Mouse (Mus musculus): Measurements from ENCODE around the gene Tenm3.

Tenm3 gene

DNA sequence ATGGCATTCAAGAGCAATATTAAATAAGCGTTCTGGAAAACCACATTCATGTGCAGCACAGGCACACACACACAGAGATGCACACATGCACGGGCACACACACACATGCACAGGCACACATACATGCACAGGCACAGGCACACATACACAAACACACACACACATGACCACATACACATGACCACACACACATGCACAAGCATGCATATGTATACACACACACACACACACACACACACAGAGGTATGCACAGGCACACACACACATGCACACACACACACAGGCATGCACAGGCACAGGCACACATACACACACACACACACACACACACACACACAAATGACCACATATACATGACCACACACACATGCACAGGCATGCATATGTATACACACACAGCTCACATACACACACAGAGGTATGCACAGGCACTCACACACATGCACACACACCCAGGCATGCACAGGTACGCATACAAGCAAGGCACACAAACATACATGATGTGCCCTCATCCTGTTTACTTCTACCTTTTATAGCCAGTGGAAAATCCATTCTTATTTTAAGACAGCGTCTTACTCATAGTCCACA lies 321.1 kb downstream of the Tenm3 start:
- no peak for DNase-seq (ENCODE audit: low spot score in 2 of 2)

GRCm38 (mm10) chr8:48522004-48522403 lies 321.7 kb downstream of the Tenm3 start:
- DNase-seq (ENCODE audit: low spot score in 2 of 2): no peak

DNA sequence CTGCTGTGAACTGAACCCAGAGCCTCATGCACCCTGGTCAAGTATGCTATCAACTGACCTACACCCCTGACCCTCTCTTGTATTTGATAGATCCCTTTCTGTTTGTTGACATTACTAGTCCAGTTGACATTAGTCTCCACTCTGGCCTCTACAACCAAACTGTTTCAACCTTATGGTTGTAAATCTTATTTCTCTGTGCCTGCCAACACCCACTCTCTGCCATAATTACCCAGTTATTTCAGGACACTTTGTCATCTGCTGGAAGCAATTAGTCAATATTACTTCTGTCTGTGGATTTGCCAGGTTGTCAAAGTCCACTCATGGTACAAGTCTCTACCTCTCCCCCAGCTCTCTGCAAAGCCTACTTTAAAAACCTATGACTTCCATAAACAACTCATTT lies 326.3 kb downstream of the Tenm3 start:
- DNase-seq (ENCODE audit: low spot score in 2 of 2): no peak

- no peak for DNase-seq (ENCODE audit: low spot score in 2 of 2)
Measured at GRCm38 (mm10) chr8:48514230-48514629, 329.5 kb downstream of the Tenm3 start.

- no peak for DNase-seq (ENCODE audit: low spot score in 2 of 2)
Measured at GRCm38 (mm10) chr8:48513801-48514200, 329.9 kb downstream of the Tenm3 start.

DNA sequence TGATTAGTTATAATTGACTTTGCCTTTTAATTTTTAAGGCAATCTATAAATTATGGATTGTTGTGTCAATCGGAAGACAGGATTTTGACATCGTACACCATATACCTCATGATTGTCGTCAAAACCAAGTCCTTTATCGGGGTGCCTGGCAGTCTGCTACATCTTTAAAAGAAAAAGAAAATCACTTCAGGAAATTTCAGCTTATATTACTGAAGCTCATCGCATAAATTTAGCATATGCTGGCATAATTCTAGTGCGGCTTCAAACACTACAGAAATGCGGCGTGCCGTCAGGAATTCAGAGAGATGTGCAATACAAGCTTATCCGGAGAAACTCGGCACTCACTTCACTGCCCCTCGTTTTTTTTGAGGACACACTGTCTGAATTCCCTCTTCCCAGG lies 332.2 kb downstream of the Tenm3 start:
- no peak for DNase-seq (ENCODE audit: low spot score in 2 of 2)

DNA sequence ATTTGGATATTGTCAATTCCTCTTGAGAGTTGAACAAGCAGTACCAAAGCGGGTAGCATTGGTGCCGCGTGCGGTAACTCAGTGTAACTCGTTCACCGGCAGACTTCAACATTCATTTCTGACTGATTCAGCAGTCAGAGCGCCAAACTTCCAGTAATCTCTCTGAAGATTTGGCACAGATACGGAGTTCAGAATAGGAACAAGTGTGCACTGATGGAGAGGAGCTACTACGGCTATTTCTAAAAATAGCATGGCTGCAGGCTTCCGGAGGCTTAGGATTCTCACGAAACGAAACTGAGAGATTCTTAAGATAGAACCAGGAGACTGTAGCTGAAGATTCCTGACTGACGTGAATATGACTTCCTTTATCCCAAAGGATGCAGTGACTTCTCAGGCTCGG lies 332.6 kb downstream of the Tenm3 start:
- DNase-seq (ENCODE audit: low spot score in 2 of 2): peak; percentile 58 to 80

GRCm38 (mm10) chr8:48508641-48509599 lies 334.8 kb downstream of the Tenm3 start:
- DNase-seq (ENCODE audit: low spot score in 2 of 2): no peak

DNA sequence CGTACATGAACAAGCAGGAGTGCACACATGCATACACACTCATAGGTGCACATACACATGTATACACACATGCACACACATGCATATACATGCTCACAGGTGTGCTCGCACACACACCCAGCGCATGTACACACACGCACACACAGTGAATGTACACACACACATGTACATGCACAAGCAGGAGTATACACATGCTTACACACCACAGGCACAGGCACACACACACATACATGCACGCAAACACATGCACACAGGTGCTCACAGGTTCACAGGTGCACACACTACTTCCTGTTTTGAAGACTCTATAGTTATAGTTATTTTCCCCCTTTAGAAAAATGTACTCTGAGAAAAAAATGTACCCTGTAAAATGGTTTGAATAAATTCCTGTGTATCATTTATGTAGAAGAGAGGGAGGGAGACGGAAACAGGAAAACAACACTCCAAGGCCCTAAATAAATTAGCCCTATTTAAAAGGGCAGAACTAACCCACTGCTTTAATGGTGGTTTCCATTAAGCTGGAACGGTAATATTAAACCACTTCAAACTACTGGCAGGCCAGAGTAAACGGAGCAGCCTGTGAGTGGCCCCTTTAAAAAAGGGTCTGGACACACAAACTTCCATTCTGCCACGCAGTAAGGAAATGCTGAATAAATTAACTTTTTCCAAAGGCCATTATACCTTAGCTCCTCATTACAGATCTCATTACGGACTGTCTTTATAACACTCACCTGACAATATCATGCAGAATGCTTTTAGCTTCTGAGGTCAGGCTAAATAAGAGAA lies 335.8 kb downstream of the Tenm3 start:
- no peak for DNase-seq (ENCODE audit: low spot score in 2 of 2)

DNA sequence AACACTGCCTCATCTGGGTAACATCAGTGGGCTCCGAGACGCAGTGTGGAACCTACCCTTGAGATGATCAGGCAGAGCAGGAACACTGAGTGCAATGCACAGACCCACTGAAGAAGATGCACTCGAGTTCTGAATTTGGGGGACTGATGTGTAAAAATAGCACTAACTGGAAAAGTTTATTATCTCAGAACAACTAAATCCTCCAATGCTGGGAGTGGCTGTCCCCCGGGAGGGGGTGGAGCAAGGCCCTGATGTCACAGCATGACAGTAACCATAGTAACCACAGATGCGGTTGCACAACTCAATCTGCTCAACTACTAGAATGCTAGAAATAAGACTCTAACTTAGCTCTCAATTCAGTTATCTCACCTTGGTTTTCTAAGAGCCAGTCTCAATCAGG lies 351.3 kb downstream of the Tenm3 start:
- peak; percentile 31 to 39 for DNase-seq (ENCODE audit: low spot score in 2 of 2)

- DNase-seq (ENCODE audit: low spot score in 2 of 2): peak; percentile 18 to 27
Measured at GRCm38 (mm10) chr8:48490635-48491165, 353.1 kb downstream of the Tenm3 start.

GRCm38 (mm10) chr8:48489936-48490634 lies 353.7 kb downstream of the Tenm3 start:
- peak; percentile 40 to 46 for DNase-seq (ENCODE audit: low spot score in 2 of 2)

- peak in 1 of 2 experiments; percentile 8 for DNase-seq (ENCODE audit: low spot score in 2 of 2)
Measured at GRCm38 (mm10) chr8:48489417-48489816, 354.3 kb downstream of the Tenm3 start.

DNA sequence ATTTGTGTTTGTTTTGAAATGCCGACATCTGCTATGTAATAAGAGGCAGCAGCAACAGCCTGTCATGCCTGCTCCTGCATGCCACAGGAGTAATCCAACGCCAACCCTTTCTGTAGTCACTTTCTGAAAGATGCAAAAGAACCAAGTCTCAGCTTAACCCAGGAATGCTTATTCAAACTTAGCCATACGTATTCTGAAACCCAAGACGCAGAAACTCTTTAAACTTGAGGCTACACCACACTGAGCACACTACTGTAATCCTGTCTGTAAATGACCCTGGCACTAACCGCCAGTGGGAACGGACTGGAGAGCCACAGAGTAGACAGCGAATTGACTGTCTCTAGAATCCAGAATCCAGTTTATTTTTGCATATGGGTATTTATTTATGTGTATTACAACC lies 354.9 kb downstream of the Tenm3 start:
- DNase-seq (ENCODE audit: low spot score in 2 of 2): peak; percentile 15 to 30

DNA sequence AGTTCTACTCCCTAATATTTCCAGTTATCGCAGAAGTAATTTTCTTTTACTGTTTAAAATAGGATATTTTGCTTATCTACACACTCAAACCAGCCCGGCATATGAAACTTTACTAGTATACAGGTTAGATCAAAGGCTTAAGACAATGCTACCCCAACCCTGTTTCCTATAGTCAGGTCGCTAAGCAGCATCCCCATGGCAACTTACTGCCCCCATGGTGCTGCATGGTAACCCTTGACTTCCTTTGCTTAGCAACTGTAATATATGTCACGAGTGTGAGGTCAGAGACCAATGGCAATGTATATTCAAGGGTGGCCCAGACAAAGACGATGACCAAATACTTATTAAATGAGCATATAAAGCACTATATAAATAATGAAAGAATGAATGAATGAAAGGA lies 359.6 kb downstream of the Tenm3 start:
- DNase-seq (ENCODE audit: low spot score in 2 of 2): no peak

DNA sequence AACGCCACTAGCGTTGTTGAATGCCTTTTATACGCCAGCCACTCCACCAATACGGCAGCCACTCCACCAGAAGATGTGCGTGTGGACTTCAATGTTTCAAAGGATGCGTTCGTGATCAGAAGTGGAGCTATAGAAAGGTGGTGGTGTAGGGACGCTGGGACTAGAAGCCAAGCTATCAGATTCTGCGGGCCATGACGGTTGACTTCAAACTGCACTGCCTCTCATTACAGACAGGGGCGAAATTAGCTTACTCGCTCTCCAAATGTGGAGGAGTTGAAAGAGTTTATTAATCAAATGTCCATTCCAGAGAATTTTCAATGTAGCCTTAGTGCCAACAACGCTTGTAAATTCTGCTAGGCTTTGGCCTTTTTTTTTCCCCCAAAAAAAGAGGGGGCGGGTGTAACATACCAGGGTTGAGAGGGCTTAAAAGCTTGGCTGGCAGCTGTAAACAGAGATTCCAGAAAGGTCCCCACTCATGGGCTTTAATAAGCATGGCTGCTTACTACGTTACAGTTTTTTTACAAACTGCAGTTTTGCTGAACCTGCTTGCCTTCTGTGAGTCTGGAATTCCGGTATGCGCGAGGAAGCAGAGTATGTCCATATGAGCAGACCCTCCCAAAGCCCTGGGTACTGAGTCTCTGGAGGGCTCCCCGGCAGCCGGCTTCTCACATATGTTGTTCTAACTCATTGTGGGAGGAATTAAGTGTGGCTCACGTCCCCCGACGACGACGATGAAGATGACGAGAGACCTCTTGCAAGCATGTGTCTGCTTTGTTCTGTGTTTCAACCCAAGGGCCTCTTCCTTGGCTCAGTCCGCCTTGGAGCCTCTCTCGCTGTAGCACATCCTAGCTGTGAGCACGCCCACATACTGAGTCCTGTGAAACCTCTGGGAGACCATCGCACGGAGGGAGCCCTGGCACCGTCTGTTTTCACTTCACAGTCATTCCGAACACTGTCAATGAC lies 361.8 kb downstream of the Tenm3 start:
- peak in 1 of 2 experiments; percentile 43 for DNase-seq (ENCODE audit: low spot score in 2 of 2)

- DNase-seq (ENCODE audit: low spot score in 2 of 2): no peak
Measured at GRCm38 (mm10) chr8:48477371-48477935, 366.3 kb downstream of the Tenm3 start.

- DNase-seq (ENCODE audit: low spot score in 2 of 2): no peak
Measured at GRCm38 (mm10) chr8:48476896-48477295, 366.9 kb downstream of the Tenm3 start.

- DNase-seq (ENCODE audit: low spot score in 2 of 2): peak in 1 of 2 experiments; percentile 33
Measured at GRCm38 (mm10) chr8:48467633-48468032, 376.1 kb downstream of the Tenm3 start.

GRCm38 (mm10) chr8:48458373-48458772 lies 385.4 kb downstream of the Tenm3 start:
- peak; percentile 74 to 87 for DNase-seq (ENCODE audit: low spot score in 2 of 2)

Data from right cerebral cortex, postnatal 10 days (tissue).